Mouse (Mus musculus) testis, adult 2 months (tissue): Measurements from ENCODE around the gene Prkcb. TPM values are rescaled to one million over a fixed set of nuclear protein-coding genes. Genes with fewer than 3 reads are reported as not detected.
A peak's percentile ranks its signal among the peaks of the same experiment; 100 is the strongest.

Source experiments
- H3K27ac ChIP-seq: fragments of 200-500 bp; 2 replicates; pipeline ENCODE4 v1.5.1; 2012; ENCODE audit warnings: low read depth, low read length; ENCODE audit not compliant: control insufficient read depth, insufficient read depth
- H3K27me3 ChIP-seq: fragments of 200-500 bp; 2 replicates; pipeline ENCODE4 v1.6.1; 2012; ENCODE audit warnings: mild to moderate bottlenecking, low read length, moderate library complexity; ENCODE audit not compliant: control insufficient read depth, insufficient read depth
- H3K36me3 ChIP-seq: fragments of 200-500 bp; 2 replicates; pipeline ENCODE4 v1.6.1; 2012; ENCODE audit warnings: mild to moderate bottlenecking, low read length; ENCODE audit not compliant: control insufficient read depth, insufficient read depth
- H3K4me1 ChIP-seq: fragments of 200-500 bp; 2 replicates; pipeline ENCODE4 v1.6.1; 2012; ENCODE audit warnings: low read length; ENCODE audit not compliant: control insufficient read depth, insufficient read depth
- H3K4me3 ChIP-seq: fragments of 200-500 bp; 2 replicates; pipeline ENCODE4 v1.5.1; 2012; ENCODE audit warnings: low read depth, mild to moderate bottlenecking, low read length, moderate library complexity, mixed read lengths; ENCODE audit not compliant: control insufficient read depth
- CTCF ChIP-seq: fragments of 200-500 bp; IDR thresholded peaks from 2 replicates; pipeline ENCODE4 v1.5.1; 2012; ENCODE audit warnings: low read depth, mild to moderate bottlenecking, inconsistent platforms, low read length, moderate library complexity; ENCODE audit not compliant: control insufficient read depth, insufficient read depth, insufficient replicate concordance
- POLR2A ChIP-seq: fragments of 200-500 bp; IDR thresholded peaks from 2 replicates; pipeline ENCODE4 v1.6.1; 2012; ENCODE audit warnings: low read depth, mild to moderate bottlenecking, inconsistent platforms, low read length, moderate library complexity; ENCODE audit not compliant: control insufficient read depth
- polyA plus RNA-seq: library from polyadenylated mRNA; depleted of rRNA; stranded (reverse); fragments of >200 nt; gene quantifications from 2 replicates; pipeline ENCODE4 v1.2.3, GENCODE M21; 2012

The Prkcb gene
- polyA plus RNA-seq, 1 experiment: 3.4 TPM

DNA sequence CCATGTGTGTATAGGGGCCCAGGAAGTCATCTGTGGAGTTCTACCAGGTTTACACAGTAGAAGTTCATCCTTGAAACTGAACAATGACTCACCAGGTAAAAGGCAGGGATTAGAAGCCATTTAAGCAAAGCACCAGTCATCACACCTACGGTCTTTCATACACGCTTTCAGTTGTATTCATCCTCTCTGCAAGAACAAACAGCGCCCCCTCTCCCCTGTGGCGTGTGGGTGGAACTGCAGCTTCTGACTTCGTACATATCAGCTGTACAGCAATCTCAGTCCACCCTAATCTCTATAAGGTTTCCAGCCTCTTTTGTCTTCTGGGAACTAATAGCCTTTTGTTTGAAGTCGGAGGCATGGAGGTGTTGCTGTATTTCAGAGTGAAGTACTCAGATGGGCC is 156.5 kb downstream of the Prkcb start:
- peak; percentile 91; the same call in 1 of the 2 replicates for TF ChIP-seq CTCF
- no peak for TF ChIP-seq POLR2A
- H3K4me1 ChIP-seq: no peaks in the 10 kb centered on the region
- no peak overlapping the region for H3K4me3 ChIP-seq
- H3K36me3 ChIP-seq: no peaks in the 10 kb centered on the region
- H3K27ac ChIP-seq: no peak overlapping the region
- H3K27me3 ChIP-seq: no peaks in the 10 kb centered on the region

DNA sequence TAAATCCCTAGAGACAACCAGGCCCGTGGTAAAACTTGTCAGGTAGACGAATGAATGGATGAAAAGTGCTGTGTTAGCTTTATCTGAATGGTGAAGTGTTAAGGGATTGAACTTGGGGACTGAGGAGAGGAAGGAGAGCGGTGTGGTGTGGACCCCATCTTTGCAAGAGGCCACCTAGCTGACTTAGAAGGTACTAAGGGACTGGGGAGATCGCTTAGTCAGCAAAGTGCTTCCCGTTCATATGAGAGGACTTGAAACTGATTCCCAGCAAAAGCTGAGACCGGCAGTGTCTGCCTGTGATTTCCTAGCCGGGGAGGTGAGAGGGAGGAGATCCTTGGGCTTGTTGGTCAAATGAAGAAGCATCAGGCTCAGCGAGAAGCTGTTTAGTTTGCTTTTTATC is 164.1 kb downstream of the Prkcb start:
- Histone ChIP-seq H3K36me3 (no peaks in the 10 kb centered on the region), H3K27ac (no peak overlapping the region), H3K4me3 (no peak overlapping the region), H3K4me1 (no peaks in the 10 kb centered on the region), H3K27me3 (no peaks in the 10 kb centered on the region)
- TF ChIP-seq CTCF (no peak), POLR2A (no peak)

DNA sequence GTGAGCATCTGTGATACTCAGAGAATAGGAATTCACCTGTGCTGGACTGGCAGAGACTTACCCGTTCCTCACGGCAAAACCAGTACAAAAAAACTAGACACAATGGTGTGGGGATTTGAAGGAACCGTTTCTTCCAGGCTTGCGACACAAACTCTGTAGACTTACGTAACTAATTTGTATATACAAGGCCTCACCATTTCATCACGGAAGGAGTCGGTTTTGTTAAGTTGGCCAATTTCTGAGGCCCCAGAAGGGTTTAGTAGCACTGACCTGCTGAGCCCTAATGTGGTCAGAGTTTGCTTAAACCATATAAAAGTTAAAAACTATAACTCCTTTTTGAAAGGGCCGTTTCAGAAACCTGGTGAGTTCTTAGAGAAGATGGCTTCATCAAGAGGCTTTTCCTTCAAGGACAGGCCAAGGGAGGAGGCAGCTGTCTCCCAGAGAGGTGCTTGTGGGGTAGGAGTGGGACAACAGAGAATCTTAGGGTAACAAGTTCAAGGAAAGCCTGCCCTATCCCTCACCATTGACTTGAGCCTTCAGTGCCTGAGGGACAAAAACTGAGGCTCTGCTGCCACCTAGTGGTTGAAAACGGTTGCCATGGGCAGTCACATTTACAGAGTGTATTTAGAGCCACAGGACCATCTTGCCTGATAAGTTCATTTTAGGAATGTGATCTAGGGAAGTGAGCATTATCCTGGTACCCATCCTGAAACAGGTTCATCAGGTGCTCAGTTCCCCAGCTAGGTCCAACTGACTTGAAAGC is 170.8 kb downstream of the Prkcb start:
- peaks cover 3% of the 10 kb centered on the region for H3K4me1 ChIP-seq
- no peaks in the 10 kb centered on the region for H3K27me3 ChIP-seq
- H3K36me3 ChIP-seq: no peaks in the 10 kb centered on the region
- TF ChIP-seq POLR2A (no peak), CTCF (peak; percentile 76; the same call in 1 of the 2 replicates)
- peak overlapping the region; percentile 57 for H3K27ac ChIP-seq
- H3K4me3 ChIP-seq: no peak overlapping the region

DNA sequence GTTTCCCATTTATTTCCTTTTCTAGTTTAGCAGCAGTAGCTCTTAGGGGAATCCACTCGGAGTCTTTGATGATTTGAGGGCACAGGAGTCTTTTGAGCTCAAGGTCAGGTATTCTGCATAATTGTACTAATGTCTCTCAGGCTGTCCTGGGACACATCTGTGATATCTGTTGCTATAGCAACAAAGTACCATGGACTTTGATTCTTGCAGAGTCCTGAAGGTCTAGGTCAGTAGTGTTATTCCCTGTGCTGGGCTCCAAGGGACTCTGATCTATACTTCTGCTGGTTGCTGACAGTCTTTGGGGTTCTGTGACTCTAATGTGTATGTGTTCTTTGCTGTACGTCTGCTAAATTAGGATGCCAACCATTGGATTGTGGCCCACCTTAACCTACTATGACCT is 171.5 kb downstream of the Prkcb start:
- Histone ChIP-seq H3K36me3 (no peaks in the 10 kb centered on the region), H3K27me3 (no peaks in the 10 kb centered on the region)
- no peak for TF ChIP-seq POLR2A
- no peak for TF ChIP-seq CTCF

DNA sequence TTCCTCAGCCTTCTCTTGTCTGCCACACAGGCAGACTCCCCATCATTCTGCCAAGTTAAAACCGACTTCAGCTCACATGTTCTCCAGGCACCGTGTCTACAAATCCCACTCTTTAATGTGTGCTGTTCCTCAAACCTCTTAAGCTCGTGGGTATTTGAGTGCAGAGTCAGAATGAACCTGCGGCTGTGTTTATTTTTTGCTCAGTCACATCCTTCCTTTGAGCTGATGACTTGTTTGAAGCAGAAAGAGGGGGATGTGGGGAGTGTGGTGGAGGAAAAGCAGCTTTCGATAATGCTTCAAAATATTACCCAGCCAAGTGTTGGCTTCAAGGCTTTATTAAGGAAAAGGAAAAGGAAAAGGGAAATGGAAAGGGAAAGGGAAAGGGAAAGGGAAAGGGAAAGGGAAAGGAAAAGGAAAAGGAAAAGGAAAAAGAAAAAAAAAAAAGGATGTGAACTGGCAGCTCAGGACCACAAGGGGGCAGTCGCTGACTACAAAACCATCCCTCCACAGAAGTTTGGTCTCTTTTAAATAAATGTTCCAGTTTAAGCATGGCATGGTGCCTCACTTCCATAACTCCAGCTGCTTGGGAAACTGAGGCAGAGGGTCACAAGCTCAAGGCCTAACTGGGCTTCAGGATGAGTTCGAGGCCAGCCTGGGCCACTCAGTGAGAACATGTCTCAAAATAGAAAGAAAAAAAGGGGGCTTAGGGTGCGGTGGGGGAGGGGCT is 177.4 kb downstream of the Prkcb start:
- Histone ChIP-seq H3K4me1 (peaks cover 6% of the 10 kb centered on the region), H3K36me3 (no peaks in the 10 kb centered on the region), H3K27ac (no peak overlapping the region), H3K4me3 (no peak overlapping the region), H3K27me3 (no peaks in the 10 kb centered on the region)
- TF ChIP-seq CTCF: no peak
- TF ChIP-seq POLR2A: no peak

More for the DNA sequence above, 171.5 kb downstream of the Prkcb start:
- H3K27ac ChIP-seq: no peak overlapping the region
- H3K4me1 ChIP-seq: peaks cover 3% of the 10 kb centered on the region
- H3K4me3 ChIP-seq: no peak overlapping the region

DNA sequence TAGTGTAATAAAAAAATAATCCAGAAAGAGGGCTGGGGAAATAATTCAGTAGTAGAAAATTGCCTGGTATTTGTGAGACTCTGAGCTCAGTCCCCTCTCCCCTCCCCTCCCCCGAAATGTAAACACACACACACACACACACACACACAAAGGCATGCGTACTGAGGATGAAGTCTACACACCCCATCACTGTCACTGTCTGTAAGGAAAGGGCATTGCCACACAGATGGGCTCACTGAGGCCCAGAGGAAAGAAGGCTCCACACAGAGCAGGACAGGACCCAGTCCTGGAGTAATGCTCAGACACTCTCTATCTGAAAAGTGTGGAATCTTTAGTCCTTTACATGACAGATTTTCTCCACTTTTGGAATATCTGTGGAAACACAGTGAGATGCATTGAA is 178.2 kb downstream of the Prkcb start:
- H3K4me1 ChIP-seq: peaks cover 6% of the 10 kb centered on the region
- no peaks in the 10 kb centered on the region for H3K36me3 ChIP-seq
- no peak for TF ChIP-seq POLR2A
- no peak for TF ChIP-seq CTCF
- H3K27me3 ChIP-seq: no peaks in the 10 kb centered on the region
- H3K4me3 ChIP-seq: no peak overlapping the region
- no peak overlapping the region for H3K27ac ChIP-seq

DNA sequence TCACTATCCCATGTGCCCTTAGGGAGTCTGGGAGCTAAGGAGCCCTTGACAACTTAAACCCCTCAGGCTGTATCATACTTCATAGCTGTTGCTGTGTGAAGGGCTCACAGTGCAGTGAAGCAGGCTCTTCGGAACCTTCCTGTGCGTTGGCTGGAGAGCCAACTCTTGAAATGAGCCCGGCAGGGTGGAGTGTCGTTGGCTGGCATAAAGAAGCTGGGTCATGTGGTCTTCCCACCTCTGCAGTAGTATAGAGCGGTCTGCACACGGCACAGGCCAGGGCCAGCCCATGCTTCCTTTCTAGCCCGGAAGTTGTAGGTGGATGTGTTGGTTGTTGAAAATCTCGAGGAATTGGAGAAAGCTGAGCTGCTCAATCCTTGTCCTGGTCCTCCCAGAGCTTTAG is 179.3 kb downstream of the Prkcb start:
- H3K36me3 ChIP-seq: no peaks in the 10 kb centered on the region
- no peaks in the 10 kb centered on the region for H3K27me3 ChIP-seq
- H3K4me1 ChIP-seq: peaks cover 6% of the 10 kb centered on the region
- H3K27ac ChIP-seq: no peak overlapping the region
- no peak for TF ChIP-seq POLR2A
- TF ChIP-seq CTCF: no peak
- peak overlapping the region; percentile 3; the same call in 1 of the 2 replicates for H3K4me3 ChIP-seq
